Mouse (Mus musculus): ENCODE data around the gene Akap7. TPM values are rescaled to one million over a fixed set of nuclear protein-coding genes. Genes with fewer than 3 reads are reported as not detected.
A peak's percentile ranks its signal among the peaks of the same experiment; 100 is the strongest.

Akap7 gene
- polyA plus RNA-seq, 1 experiment: 9.0 TPM

DNA sequence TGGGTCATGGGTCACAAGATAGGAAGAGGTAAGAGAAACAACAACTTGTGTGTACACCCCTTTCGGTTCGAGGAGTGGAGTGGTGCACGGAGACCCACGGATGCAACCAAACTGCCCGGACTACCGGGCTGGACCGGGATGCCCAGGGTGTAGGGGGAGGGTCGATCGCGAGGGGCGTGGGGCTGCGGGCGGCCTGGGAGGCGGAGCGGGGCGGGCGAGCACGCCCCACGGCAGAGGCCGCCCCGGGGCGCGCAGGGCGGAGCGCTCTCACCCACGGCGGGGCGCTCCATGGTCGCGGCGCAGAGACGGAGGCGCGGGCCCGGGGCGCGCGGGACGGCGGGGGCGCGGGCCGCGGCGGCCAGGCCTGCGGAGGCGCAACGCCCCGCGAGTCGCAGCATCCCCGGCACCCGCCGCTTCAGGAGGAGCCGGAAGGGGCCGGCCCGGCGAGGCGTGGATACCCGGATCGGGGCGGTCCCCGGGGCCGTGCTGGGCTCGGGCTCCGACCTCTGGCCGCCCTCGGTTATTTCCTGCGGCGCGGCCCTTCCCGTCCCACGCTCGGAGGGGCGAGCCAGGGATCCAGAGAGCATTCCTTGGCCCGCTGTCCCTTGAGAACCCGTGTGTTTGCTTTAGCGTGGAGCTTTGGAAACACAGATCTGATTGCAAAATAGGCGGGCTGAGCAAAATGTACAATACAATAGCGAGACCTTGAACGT, 10.9 kb downstream of the Akap7 start:
- TF ChIP-seq POLR2A (IDR thresholded peaks at IDR 0.05; ENCODE audit: insufficient read length, low read depth) (peak; percentile 68), MYOD1 (IDR thresholded peaks at IDR 0.05; ENCODE audit: control insufficient read depth in 1 of 3, insufficient read length in 2 of 3, low read depth in 2 of 3) (peak in 1 of 3 experiments; percentile 15), CEBPB (IDR thresholded peaks at IDR 0.05; ENCODE audit: insufficient read depth, poor library complexity, severe bottlenecking) (0 out of 2 replicates have a peak, but pooled peaks have one; percentile 44), REST (IDR thresholded peaks at IDR 0.05; ENCODE audit: insufficient read depth, insufficient read length) (no peak), POLR2AphosphoS2 (IDR thresholded peaks at IDR 0.05; ENCODE audit: insufficient read length, low read depth) (peak; percentile 89)
- Histone ChIP-seq H3K79me2 (ENCODE audit: control insufficient read depth, insufficient read depth) (no peaks in the 10 kb centered on the region), H3K4me2 (ENCODE audit: low read depth) (peak overlapping the region; percentile 69), H3K4me3 (peak overlapping the region; percentile 40), H3ac (ENCODE audit: control insufficient read depth, insufficient read length) (peak overlapping the region; percentile 30), H3K27me3 (ENCODE audit: control insufficient read depth, insufficient read depth, insufficient read length) (no peaks in the 10 kb centered on the region), H3K36me3 (ENCODE audit: control insufficient read depth, insufficient read depth) (no peaks in the 10 kb centered on the region)

DNA sequence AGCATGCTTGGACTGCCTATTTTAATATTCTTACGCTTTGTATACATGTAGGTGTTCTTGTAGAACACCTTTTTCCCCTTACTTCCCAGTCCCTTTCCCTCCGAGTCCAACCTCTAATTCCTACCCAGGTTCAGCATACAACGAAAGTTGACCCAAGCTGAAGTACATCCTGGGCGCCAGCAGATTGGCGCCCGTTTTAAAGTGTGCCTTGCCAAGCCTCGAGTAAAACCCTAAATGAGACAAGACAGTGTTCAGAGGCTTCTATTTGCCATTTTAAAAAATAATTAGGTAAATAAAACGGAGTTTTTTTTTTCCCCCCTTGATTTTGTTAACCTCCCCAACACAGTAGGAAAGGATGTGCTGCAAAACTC, 11.4 kb downstream of the Akap7 start:
- TF ChIP-seq USF1 (IDR thresholded peaks at IDR 0.05; ENCODE audit: low read depth): no peak
- no peak for TF ChIP-seq MYOD1 (IDR thresholded peaks at IDR 0.05; ENCODE audit: control insufficient read depth in 1 of 3, insufficient read length in 2 of 3, low read depth in 2 of 3)
- no peak for TF ChIP-seq TCF12 (IDR thresholded peaks at IDR 0.05; ENCODE audit: insufficient read depth, poor library complexity, severe bottlenecking)
- no peak for TF ChIP-seq REST (IDR thresholded peaks at IDR 0.05; ENCODE audit: insufficient read depth, insufficient read length)
- TF ChIP-seq E2F4 (IDR thresholded peaks at IDR 0.05; ENCODE audit: insufficient read depth): no peak
- no peak for TF ChIP-seq MAX (IDR thresholded peaks at IDR 0.05; ENCODE audit: low read depth)
- TF ChIP-seq POLR2AphosphoS2 (IDR thresholded peaks at IDR 0.05; ENCODE audit: insufficient read length, low read depth): no peak
- no peak for TF ChIP-seq POLR2A (IDR thresholded peaks at IDR 0.05; ENCODE audit: insufficient read length, low read depth)
- TF ChIP-seq MYOG (IDR thresholded peaks at IDR 0.05; ENCODE audit: control insufficient read depth in 1 of 3, insufficient read depth in 1 of 3, insufficient read length in 2 of 3, low read depth in 2 of 3): no peak
- no peak for TF ChIP-seq CEBPB (IDR thresholded peaks at IDR 0.05; ENCODE audit: insufficient read depth, poor library complexity, severe bottlenecking)
- TF ChIP-seq TCF3 (IDR thresholded peaks at IDR 0.05; ENCODE audit: insufficient read length, low read depth): no peak
- TF ChIP-seq SRF (IDR thresholded peaks at IDR 0.05; ENCODE audit: control insufficient read depth, insufficient read length, low read depth): no peak
- peak overlapping the region; percentile 40 for H3K4me3 ChIP-seq
- H3K79me2 ChIP-seq (ENCODE audit: control insufficient read depth, insufficient read depth): no peaks in the 10 kb centered on the region
- no peaks in the 10 kb centered on the region for H3K36me3 ChIP-seq (ENCODE audit: control insufficient read depth, insufficient read depth)
- no peaks in the 10 kb centered on the region for H3K27me3 ChIP-seq (ENCODE audit: control insufficient read depth, insufficient read depth, insufficient read length)
- H3ac ChIP-seq (ENCODE audit: control insufficient read depth, insufficient read length): peak overlapping the region; percentile 30
- H3K4me2 ChIP-seq (ENCODE audit: low read depth): peak overlapping the region; percentile 69

DNA sequence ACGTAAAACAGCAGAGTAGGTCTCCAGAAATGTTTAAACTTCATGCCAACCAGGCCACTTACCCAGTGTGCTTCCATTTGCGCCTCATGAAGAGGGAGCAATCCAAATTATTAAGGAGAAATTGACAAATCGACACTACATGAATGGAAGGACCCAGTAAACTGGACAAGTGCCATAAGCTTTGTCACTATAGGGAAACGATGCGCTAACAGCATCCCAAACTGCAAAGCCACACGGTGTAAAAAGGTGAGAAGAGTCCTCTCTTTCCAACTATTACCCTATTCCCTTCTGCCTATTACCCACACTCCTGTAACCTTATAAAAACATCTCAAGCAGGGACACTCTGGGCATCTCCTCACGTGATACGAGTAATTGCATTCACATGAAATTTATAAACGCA, 11.8 kb downstream of the Akap7 start:
- no peaks in the 10 kb centered on the region for H3K36me3 ChIP-seq (ENCODE audit: control insufficient read depth, insufficient read depth)
- no peaks in the 10 kb centered on the region for H3K79me2 ChIP-seq (ENCODE audit: control insufficient read depth, insufficient read depth)
- H3K27me3 ChIP-seq (ENCODE audit: control insufficient read depth, insufficient read depth, insufficient read length): no peaks in the 10 kb centered on the region
- no peak overlapping the region for H3ac ChIP-seq (ENCODE audit: control insufficient read depth, insufficient read length)
- TF ChIP-seq MYOD1 (IDR thresholded peaks at IDR 0.05; ENCODE audit: control insufficient read depth in 1 of 3, insufficient read length in 2 of 3, low read depth in 2 of 3) (no peak), MYOG (IDR thresholded peaks at IDR 0.05; ENCODE audit: control insufficient read depth in 1 of 3, insufficient read depth in 1 of 3, insufficient read length in 2 of 3, low read depth in 2 of 3) (no peak), POLR2A (IDR thresholded peaks at IDR 0.05; ENCODE audit: insufficient read length, low read depth) (no peak), CEBPB (IDR thresholded peaks at IDR 0.05; ENCODE audit: insufficient read depth, poor library complexity, severe bottlenecking) (no peak), MAX (IDR thresholded peaks at IDR 0.05; ENCODE audit: low read depth) (no peak), E2F4 (IDR thresholded peaks at IDR 0.05; ENCODE audit: insufficient read depth) (no peak), TCF12 (IDR thresholded peaks at IDR 0.05; ENCODE audit: insufficient read depth, poor library complexity, severe bottlenecking) (no peak), USF1 (IDR thresholded peaks at IDR 0.05; ENCODE audit: low read depth) (no peak), TCF3 (IDR thresholded peaks at IDR 0.05; ENCODE audit: insufficient read length, low read depth) (no peak), POLR2AphosphoS2 (IDR thresholded peaks at IDR 0.05; ENCODE audit: insufficient read length, low read depth) (no peak), SRF (IDR thresholded peaks at IDR 0.05; ENCODE audit: control insufficient read depth, insufficient read length, low read depth) (no peak)
- H3K4me3 ChIP-seq: peak overlapping the region; percentile 40
- peak overlapping the region; percentile 69 for H3K4me2 ChIP-seq (ENCODE audit: low read depth)

DNA sequence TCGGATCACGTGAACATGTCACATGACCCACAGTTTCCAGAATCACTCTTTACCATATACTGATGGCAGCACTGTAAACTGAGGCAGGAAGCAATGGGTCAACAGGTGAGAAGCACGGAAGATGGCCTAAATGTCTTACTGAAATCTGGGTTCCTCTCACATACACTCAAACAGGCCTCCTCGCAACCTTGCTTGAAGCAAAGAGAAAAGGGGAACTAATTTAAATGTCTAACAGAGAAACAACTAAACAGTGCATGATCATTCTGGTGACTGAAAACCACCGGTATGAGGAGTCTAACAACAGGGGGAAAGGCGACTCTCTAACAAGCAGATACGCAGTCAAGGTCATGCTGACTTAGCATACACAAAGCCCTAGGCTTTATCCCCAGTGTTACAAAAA, 12.7 kb downstream of the Akap7 start:
- H3K27me3 ChIP-seq (ENCODE audit: control insufficient read depth, insufficient read depth, insufficient read length): no peaks in the 10 kb centered on the region
- TF ChIP-seq MYOG (IDR thresholded peaks at IDR 0.05; ENCODE audit: control insufficient read depth in 1 of 3, insufficient read depth in 1 of 3, insufficient read length in 2 of 3, low read depth in 2 of 3) (no peak), REST (IDR thresholded peaks at IDR 0.05; ENCODE audit: insufficient read depth, insufficient read length) (no peak), POLR2AphosphoS2 (IDR thresholded peaks at IDR 0.05; ENCODE audit: insufficient read length, low read depth) (no peak), MAX (IDR thresholded peaks at IDR 0.05; ENCODE audit: low read depth) (no peak), USF1 (IDR thresholded peaks at IDR 0.05; ENCODE audit: low read depth) (no peak), TCF12 (IDR thresholded peaks at IDR 0.05; ENCODE audit: insufficient read depth, poor library complexity, severe bottlenecking) (no peak), CEBPB (IDR thresholded peaks at IDR 0.05; ENCODE audit: insufficient read depth, poor library complexity, severe bottlenecking) (no peak), POLR2A (IDR thresholded peaks at IDR 0.05; ENCODE audit: insufficient read length, low read depth) (no peak), MYOD1 (IDR thresholded peaks at IDR 0.05; ENCODE audit: control insufficient read depth in 1 of 3, insufficient read length in 2 of 3, low read depth in 2 of 3) (no peak)
- H3K4me3 ChIP-seq: no peak overlapping the region
- H3K4me2 ChIP-seq (ENCODE audit: low read depth): no peak overlapping the region
- no peaks in the 10 kb centered on the region for H3K79me2 ChIP-seq (ENCODE audit: control insufficient read depth, insufficient read depth)
- no peaks in the 10 kb centered on the region for H3K36me3 ChIP-seq (ENCODE audit: control insufficient read depth, insufficient read depth)
- no peak overlapping the region for H3ac ChIP-seq (ENCODE audit: control insufficient read depth, insufficient read length)
